Mouse (Mus musculus) mouse embryonic stem cell (cell line): ENCODE results near the gene Wnk4.
"Not testable (repeated sequence)": the region's sequence is repeated elsewhere in the genome, so short reads cannot be mapped to it uniquely, and the experiment has no call there.

ENCODE experiments used
- in situ Hi-C, 2 experiments: fragments of 300-500 bp; cut with MboI; formaldehyde crosslinking; loops; 1 replicate in 1 of 2; 3 replicates in 1 of 2; pipeline ENCODE4 v1.14.3; 2019 to 2020; ENCODE audit warnings: low sequenced_read_pairs in 2 of 2, low pct_unique_long_range_greater_than_20kb in 1 of 2, mixed read lengths in 1 of 2; ENCODE audit not compliant: unreplicated experiment in 1 of 2

The Wnk4 gene

GRCm38 (mm10) chr11:101301299-101302003 is 41.1 kb downstream of the Wnk4 start:
- in situ Hi-C loops = no loop called here

GRCm38 (mm10) chr11:101302004-101302798 is 41.8 kb downstream of the Wnk4 start, which contains the start of gene Becn1:
Gene Becn1 (minus strand): TSS chr11:101302286.
- in situ Hi-C loops = no loop called here

GRCm38 (mm10) chr11:101307744-101308143 is 47.4 kb downstream of the Wnk4 start:
- in situ Hi-C loops = no loop called here

- in situ Hi-C loops = no loop called here
These were observed 50.7 kb downstream of the Wnk4 start for GRCm38 (mm10) chr11:101311083-101311482.

GRCm38 (mm10) chr11:101312150-101312549 is 51.8 kb downstream of the Wnk4 start:
- in situ Hi-C loops = no loop called here

GRCm38 (mm10) chr11:101314567-101314966 is 54.2 kb downstream of the Wnk4 start:
- in situ Hi-C loops = no loop called here

GRCm38 (mm10) chr11:101315082-101315650 is 54.8 kb downstream of the Wnk4 start:
- in situ Hi-C loops = no loop called here

GRCm38 (mm10) chr11:101315665-101316500 is 55.5 kb downstream of the Wnk4 start, which contains the start of gene Psme3:
Gene Psme3 (plus strand): TSS chr11:101316213.
- in situ Hi-C loops = no loop called here

GRCm38 (mm10) chr11:101316501-101316917 is 56.1 kb downstream of the Wnk4 start:
- in situ Hi-C loops = no loop called here

- in situ Hi-C loops = no loop called here
These were observed 63.2 kb downstream of the Wnk4 start for GRCm38 (mm10) chr11:101323609-101324008.

- in situ Hi-C loops = no loop called here
These were observed 64.4 kb downstream of the Wnk4 start, which contains the start of gene Aoc2 for GRCm38 (mm10) chr11:101324763-101325162. Gene Aoc2 (plus strand): TSS chr11:101325063.

- in situ Hi-C loops = not testable (repeated sequence)
These were observed 64.8 kb downstream of the Wnk4 start for GRCm38 (mm10) chr11:101325201-101325600.

GRCm38 (mm10) chr11:101326147-101326546 is 65.8 kb downstream of the Wnk4 start:
- in situ Hi-C loops = no loop called here
